Mouse (Mus musculus) gastrocnemius, adult 2 months (tissue): ENCODE results near the gene Lmo7. TPM values are rescaled to one million over a fixed set of nuclear protein-coding genes. Genes with fewer than 3 reads are reported as not detected.

Source experiments
- DNase-seq: peaks from one replicate; pipeline ENCODE4 v3.0.0; 2022
- H3K27ac ChIP-seq: fragments of 200-600 bp; 2 replicates; pipeline ENCODE4 v1.8.1; 2022; ENCODE audit warnings: mild to moderate bottlenecking
- H3K4me3 ChIP-seq: fragments of 200-600 bp; 2 replicates; pipeline ENCODE4 v1.8.1; 2022; ENCODE audit warnings: mild to moderate bottlenecking, moderate library complexity
- CTCF ChIP-seq: fragments of 200-600 bp; IDR thresholded peaks from 2 replicates; pipeline ENCODE4 v1.8.1; 2022; ENCODE audit warnings: antibody characterized with exemption, mild to moderate bottlenecking, moderate library complexity
- intact Hi-C: fragments of 180-260 bp; cut with DNase I; formaldehyde crosslinking; loops from one replicate; pipeline ENCODE4 v1.15.1; 2025
- total RNA-seq, 2 experiments: library from RNA; stranded (reverse); gene quantifications; 2 replicates each; pipeline ENCODE4 v1.2.3; 2021

Lmo7 gene
- total RNA-seq, 2 experiments from 2014 or later: 66.4 to 75.5 TPM

DNA sequence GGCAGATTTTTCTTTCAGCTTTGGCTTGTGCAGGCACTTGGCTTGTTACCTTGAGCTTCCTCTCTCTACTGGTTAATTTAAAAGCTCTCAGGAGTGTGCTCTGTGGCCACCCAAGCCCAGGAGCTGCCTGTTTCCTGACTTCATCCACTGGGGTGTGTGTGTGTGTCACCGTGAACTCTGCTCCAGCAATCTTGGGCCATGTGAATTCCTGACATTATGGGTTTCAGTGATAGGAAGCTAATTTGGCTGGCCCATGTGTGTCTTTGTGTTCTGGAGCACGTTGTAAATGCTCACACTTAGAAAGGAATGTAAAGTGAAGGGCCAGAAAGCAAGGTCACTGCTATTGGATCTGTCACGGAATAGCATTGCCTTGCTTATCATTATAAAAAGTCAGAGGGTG is 143.1 kb downstream of the Lmo7 start:
- no peak for TF ChIP-seq CTCF
- no peak for DNase-seq
- H3K4me3 ChIP-seq: no peak overlapping the region
- intact Hi-C loops: loop anchor here (10.0 kb wide), 1 partner anchor 88 kb away; no protein-coding TSS in a partner anchor
- H3K27ac ChIP-seq: peak overlapping the region; percentile 65

DNA sequence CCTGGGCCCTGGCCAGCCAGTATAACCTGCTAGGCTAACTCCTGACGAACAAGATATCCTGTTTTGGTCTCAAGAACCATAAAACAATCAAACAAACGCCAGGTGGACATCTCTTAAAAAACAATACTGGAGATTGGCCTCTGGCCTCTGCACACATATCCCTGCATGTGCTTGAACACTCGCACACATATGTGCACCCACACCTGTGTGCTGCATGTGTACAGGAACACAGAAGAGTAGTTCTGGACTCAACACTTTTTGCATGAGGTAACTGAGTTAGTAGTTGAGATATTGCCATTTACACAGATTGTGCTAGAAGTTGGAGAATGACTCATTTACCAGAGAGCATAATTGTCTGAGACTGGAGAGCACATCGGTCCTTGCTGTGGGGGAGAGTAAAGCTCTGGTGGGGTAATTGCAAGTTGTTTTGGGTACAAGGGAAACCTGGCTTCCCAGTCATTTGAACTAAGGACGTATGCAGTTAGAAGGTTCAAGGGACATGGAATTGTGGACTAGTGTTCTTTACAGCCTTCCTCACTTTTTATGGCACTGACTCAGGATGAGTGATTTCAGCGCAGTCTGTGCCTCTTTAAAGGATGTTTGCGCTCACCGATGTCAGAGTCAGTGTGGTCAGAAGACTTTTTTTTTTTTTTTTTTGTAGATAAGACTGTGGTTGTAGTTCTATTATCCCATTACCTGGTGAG is 148.7 kb downstream of the Lmo7 start:
- intact Hi-C loops: loop anchor here (10.0 kb wide), 1 partner anchor 94 kb away; no protein-coding TSS in a partner anchor
- Histone ChIP-seq H3K27ac (peak overlapping the region; percentile 40; the same call in 1 of the 2 replicates), H3K4me3 (no peak overlapping the region)
- DNase-seq: no peak
- no peak for TF ChIP-seq CTCF

DNA sequence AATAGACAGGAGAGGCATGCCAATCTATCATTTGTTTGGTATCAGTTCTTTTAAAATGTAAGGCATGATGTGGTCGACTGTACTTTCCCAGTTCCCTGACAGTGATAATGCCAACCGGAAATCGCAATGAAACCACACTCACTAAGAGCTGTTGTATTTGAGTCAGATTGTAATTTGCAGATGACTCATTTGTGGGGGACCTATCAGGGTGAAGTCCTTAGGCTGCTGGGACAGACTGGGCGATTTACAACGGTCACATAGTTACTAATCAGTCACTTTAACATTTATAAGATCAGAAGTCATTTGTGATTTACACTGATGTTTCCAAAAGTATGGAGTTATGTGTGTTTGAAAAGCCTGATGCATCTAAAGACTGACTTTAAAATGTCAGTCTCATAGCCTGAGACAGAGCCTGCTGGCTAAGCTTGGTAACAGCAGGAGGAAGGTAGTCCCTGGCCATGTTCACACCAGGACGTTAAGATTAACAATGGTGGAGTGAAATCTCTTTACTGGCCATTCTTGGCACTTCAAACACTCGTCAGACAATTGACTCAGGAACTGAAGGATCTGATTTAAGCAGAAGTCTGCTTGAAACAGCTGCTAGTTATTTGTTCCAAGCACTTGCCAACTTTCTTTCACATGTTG is 149.4 kb downstream of the Lmo7 start:
- no peak for DNase-seq
- intact Hi-C loops: loop anchor here (10.0 kb wide), 1 partner anchor 94 kb away; no protein-coding TSS in a partner anchor
- TF ChIP-seq CTCF: peak; percentile 22; the same call in 1 of the 2 replicates
- H3K27ac ChIP-seq: no peak overlapping the region; the same call in 1 of the 2 replicates
- no peak overlapping the region for H3K4me3 ChIP-seq

DNA sequence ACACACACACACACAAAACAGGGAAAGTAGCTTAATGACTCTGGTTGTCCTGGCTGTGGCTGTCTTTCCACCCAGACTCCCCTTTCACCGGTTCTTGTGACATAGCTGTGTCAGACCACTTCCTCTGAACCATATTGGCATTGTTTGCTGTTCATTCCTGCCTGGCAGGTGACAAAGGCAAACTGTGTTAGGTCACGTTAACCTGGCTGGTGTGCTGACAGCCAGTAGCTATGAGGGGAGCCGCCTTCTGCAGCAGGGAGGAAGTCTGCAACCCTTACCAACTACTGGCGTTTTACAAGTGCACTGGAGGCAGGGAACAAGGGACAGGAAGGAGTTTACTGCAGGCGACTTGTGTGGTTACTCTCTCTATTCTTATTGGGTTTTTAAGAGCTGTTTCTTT is 153.2 kb downstream of the Lmo7 start:
- no peak for TF ChIP-seq CTCF
- no peak overlapping the region for H3K4me3 ChIP-seq
- no peak for DNase-seq
- H3K27ac ChIP-seq: no peak overlapping the region
- intact Hi-C loops: no loop called here

DNA sequence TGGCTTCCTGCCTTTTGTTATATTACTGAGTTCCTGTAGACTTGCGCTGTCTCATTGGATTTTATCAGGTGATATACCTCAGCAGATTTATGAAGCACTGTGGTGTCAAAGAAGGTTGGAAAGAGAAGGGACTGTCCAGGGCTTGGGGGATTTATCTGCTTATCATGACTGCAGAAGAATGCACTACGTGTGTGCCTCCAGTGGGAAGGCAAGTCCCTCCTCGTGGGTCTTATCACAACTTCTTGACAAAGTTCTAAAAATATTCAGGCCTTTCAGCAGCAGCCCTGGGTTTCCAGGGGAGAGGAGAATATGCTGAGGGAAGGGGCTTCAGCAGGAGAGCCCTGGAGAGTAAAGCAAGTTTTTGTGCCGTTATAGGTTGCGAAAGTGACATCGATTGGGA is 154.0 kb downstream of the Lmo7 start:
- DNase-seq: no peak
- intact Hi-C loops: no loop called here
- no peak for TF ChIP-seq CTCF
- Histone ChIP-seq H3K4me3 (no peak overlapping the region), H3K27ac (no peak overlapping the region)

DNA sequence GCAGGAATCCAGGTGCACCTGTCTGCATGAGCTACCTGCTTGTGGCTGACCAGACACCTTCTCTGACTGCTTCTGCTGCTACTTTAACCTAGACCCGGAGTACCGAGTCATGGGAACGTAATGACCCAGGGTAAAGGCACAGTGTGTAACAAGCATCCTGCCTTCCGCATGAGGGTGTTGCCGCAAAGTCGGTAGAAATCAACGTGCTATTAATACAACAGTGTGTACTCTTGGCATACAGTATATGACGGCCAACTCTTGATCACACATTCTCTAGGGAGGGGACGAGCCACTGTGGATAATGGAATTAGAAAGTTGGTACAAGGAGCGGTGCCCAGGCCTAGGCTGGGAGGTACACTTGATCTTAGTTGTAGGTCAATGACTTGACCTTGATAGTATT is 156.6 kb downstream of the Lmo7 start:
- Histone ChIP-seq H3K27ac (no peak overlapping the region), H3K4me3 (no peak overlapping the region)
- no peak for DNase-seq
- TF ChIP-seq CTCF: no peak
- intact Hi-C loops: no loop called here

DNA sequence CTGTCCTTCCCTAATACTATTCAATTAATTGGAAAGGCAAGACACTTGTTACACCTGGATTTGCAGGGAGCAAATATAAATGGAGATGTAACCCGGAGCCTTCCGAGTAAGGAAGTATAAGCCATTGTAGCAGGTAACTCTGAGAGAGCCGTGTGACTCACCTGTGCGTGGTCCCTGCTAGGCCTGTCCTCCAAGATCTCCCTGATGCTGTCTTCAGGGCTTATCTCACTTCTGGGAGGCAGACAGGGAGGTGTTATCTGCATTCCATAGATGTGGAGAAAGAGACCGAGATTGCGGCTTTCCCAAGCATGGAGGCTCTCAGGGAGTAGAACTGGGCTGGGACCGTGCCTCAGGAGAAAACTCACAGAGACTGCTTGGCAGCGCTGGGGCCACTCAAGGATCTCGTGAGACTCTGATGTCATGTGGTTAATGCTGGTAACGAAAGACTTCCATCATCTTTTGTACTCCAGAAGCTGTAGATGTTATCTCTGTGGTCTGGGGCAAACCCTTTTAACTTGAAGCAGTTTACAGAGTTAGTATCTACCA is 162.2 kb downstream of the Lmo7 start:
- intact Hi-C loops: no loop called here
- DNase-seq: no peak
- no peak for TF ChIP-seq CTCF
- Histone ChIP-seq H3K27ac (no peak overlapping the region), H3K4me3 (no peak overlapping the region)

DNA sequence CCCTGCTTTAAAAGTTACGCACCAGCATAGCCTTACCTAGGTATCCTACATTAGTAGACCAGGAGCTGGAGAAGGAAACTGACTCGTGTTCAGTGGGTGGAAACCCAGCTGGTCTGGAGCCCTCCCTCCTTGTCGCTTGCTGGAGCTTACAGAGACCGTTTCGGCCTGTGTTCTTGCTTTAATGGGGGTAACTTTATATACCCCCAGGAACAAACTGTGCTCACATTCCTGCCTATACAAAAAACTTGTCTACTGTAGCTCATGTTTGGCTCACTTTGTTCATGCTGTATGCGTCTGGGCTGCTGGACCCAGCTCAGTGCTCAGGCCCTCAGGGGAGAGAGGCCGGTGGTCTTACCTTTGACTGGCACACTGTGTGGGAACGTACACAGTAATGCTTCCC is 162.7 kb downstream of the Lmo7 start:
- intact Hi-C loops: no loop called here
- H3K27ac ChIP-seq: no peak overlapping the region
- no peak overlapping the region for H3K4me3 ChIP-seq
- TF ChIP-seq CTCF: no peak
- no peak for DNase-seq

DNA sequence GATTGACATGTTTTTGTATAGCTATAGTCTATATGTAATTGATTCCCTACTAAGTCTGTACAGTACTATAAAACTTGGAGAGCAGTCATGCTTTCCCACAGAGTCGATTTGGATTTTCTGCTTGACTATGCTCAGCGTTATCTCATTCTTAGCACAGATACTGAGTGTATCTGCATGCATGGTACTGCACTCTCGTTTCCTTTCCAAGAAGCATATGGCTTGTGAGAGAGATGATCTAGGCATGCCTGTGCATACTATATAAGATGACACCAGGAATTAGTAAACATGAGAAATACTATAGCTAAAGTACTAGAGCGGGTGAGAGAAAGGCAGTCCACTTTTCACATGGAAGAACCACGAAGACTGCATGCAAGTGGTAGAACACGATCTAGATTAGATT is 163.5 kb downstream of the Lmo7 start:
- no peak for TF ChIP-seq CTCF
- intact Hi-C loops: no loop called here
- H3K4me3 ChIP-seq: no peak overlapping the region
- no peak overlapping the region for H3K27ac ChIP-seq
- DNase-seq: no peak

- peak overlapping the region; percentile 38; the same call in 1 of the 2 replicates for H3K27ac ChIP-seq
- no peak for TF ChIP-seq CTCF
- intact Hi-C loops: no loop called here
- DNase-seq: peak; percentile 32
- no peak overlapping the region for H3K4me3 ChIP-seq
Observed at GRCm38 (mm10) chr14:101898250-101898649, 168.5 kb downstream of the Lmo7 start.

DNA sequence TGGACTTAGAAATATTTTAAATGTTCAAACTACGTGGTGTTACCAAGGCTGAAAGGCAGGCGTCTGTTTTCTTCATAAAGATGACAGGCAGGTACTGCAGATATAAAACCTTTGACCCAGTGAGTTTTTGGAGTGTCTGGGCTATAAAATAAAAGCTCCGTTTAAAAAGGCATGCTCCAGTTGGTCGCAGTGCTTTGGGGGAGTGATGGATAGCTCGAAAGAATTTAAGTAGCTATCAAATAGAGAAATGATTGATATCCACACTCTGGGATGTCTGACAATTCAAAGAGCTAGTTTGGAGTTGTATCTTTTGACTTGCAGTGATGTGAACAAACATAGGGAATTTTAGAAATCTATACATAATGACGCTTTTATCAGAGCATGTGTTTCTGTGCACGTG is 171.7 kb downstream of the Lmo7 start:
- intact Hi-C loops: loop anchor here (5.0 kb wide), 1 partner anchor 119 kb away; no protein-coding TSS in a partner anchor
- TF ChIP-seq CTCF: no peak
- H3K27ac ChIP-seq: peak overlapping the region; percentile 62; the same call in 1 of the 2 replicates
- H3K4me3 ChIP-seq: no peak overlapping the region
- no peak for DNase-seq

DNA sequence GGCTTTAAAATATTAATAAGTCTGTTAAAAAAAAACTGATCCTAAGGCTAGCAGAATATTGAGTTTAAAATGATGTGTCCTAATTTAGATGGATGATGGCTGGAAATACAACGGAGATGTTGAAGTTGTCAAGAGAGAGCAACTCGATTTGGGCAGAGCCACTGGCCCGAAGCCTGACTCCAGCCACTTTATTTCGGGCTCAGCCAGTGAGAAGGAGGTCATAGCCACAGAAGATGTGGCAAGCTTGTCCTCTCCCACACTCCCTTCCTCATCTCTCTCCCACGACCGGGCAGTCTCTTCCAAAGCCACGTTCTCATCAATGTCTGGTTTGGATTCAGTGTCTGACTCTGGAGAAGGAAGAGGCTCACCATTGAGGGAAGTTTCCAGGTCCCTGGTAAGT is 172.2 kb downstream of the Lmo7 start:
- H3K27ac ChIP-seq: peak overlapping the region; percentile 62

DNA sequence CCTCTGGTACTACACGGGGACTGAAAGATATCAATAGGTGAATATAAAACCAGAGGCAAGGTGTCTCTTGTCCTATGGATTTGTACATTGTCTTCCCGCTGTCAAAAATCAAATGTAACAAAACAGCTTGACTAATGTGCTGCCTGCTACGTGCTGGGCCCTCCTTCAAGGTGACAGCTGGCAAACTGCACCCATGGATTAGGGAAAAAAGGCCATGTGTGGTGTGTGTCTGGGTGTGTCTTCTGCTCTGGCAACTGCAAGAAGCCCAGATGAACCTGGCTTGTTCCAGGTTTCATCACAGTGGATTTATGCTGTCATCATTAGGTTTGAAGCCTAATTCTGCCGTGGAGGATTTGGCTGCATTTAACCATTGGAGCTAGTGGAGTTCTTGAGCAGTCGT is 174.0 kb downstream of the Lmo7 start:
- no peak for DNase-seq
- Histone ChIP-seq H3K4me3 (no peak overlapping the region), H3K27ac (no peak overlapping the region)
- intact Hi-C loops: loop anchor here (5.0 kb wide), 1 partner anchor 121 kb away; no protein-coding TSS in a partner anchor
- no peak for TF ChIP-seq CTCF

More for the DNA sequence above, 172.2 kb downstream of the Lmo7 start:
- intact Hi-C loops: loop anchor here (5.0 kb wide), 1 partner anchor 120 kb away; no protein-coding TSS in a partner anchor
- DNase-seq: peak; percentile 64
- H3K4me3 ChIP-seq: no peak overlapping the region
- no peak for TF ChIP-seq CTCF
